9 mouse cellular contexts compared by ENCODE assay signal in genomic region chr6:135559501-135559907, GRCm38 (mm10).
DNase-seq lines count a peak whose midpoint lies in the region; ATAC-seq and TF ChIP-seq lines count a peak whose summit lies in the region.
"Had no signal": no experiment of that assay in that cellular context is flagged by ENCODE, and none has a peak within 500 bp of the region (broad histone marks: within the 10 kb centered on the region; RNA-seq: fewer than 3 reads in every experiment).

No protein-coding gene starts in this region.

- H3K9me3 ChIP-seq in intestine, embryonic 15.5 days, result no peaks in the 10 kb centered on the region
- no peaks in the 10 kb centered on the region for H3K9me3 ChIP-seq in midbrain, embryonic 16.5 days (replicated peaks; ENCODE audit: control insufficient read depth, low read length, poor library complexity, severe bottlenecking)

- H3K4me3 ChIP-seq in gastrocnemius, adult 2 months, result no peak overlapping the region
- H3K4me3 ChIP-seq in intestine, embryonic 15.5 days (replicated peaks), result no peak overlapping the region
- H3K4me3 ChIP-seq in midbrain, embryonic 16.5 days (ENCODE audit: low read depth, low read length), result no peak overlapping the region
- H3K4me3 ChIP-seq: megakaryocyte, embryonic 14.5 days had no signal

- no peak overlapping the region for H3K9ac ChIP-seq in intestine, embryonic 15.5 days
- H3K9ac ChIP-seq in midbrain, embryonic 16.5 days (ENCODE audit: low read depth, low read length), result no peak overlapping the region

- peak; percentile 91 for ATAC-seq in intestine, embryonic 15.5 days
- ATAC-seq in midbrain, embryonic 16.5 days, result peak; percentile 93

- intact Hi-C loops in gastrocnemius, adult 2 months (cut with DNase I), result loop anchor here (2.0 kb wide), 1 partner anchor 31 kb away; no protein-coding TSS in a partner anchor

- no peaks in the 10 kb centered on the region for H3K4me1 ChIP-seq in intestine, embryonic 15.5 days (replicated peaks)
- H3K4me1 ChIP-seq in midbrain, embryonic 16.5 days (ENCODE audit: control insufficient read depth, insufficient read depth, low read length), result peaks cover 12% of the 10 kb centered on the region; the same call in 1 of the 2 replicates
- H3K4me1 ChIP-seq: megakaryocyte, embryonic 14.5 days had no signal

- peak; percentile 72 to 94 for DNase-seq in adrenal gland, adult (ENCODE audit: inconsistent age in 2 of 2, low spot score in 1 of 2)
- peak; percentile 98 to 99 for DNase-seq in cerebellum, adult 18-20 months
- DNase-seq in gastrocnemius, adult 2 months, result peak; percentile 96
- peak; percentile 61 for DNase-seq in left cerebral cortex, adult 11 months (ENCODE audit: low spot score)
- peak; percentile 79 to 89 for DNase-seq in urinary bladder, adult 18-20 months (ENCODE audit: low spot score in 2 of 2)
- DNase-seq in thymus, postnatal 10 days (ENCODE audit: low spot score in 2 of 2), result no peak

- no peak for TF ChIP-seq CTCF in gastrocnemius, adult 2 months (IDR thresholded peaks at IDR 0.05)

- peak overlapping the region; percentile 73 for H3K27ac ChIP-seq in gastrocnemius, adult 2 months
- no peak overlapping the region for H3K27ac ChIP-seq in intestine, embryonic 15.5 days
- peak overlapping the region; percentile 48 for H3K27ac ChIP-seq in midbrain, embryonic 16.5 days (ENCODE audit: low read length)

- H3K4me2 ChIP-seq in intestine, embryonic 15.5 days (replicated peaks), result no peak overlapping the region
- 0 out of 2 replicates have a peak overlapping the region, but pooled peaks have one; percentile 6 for H3K4me2 ChIP-seq in midbrain, embryonic 16.5 days (ENCODE audit: low read length)

- 57% methylated on average over 5 of the region's 5 CpGs for WGBS in intestine, embryonic 15.5 days
- WGBS in midbrain, embryonic 16.5 days, result 49% methylated on average over 5 of the region's 5 CpGs

- H3K36me3 ChIP-seq in intestine, embryonic 15.5 days, result no peaks in the 10 kb centered on the region
- H3K36me3 ChIP-seq in midbrain, embryonic 16.5 days (ENCODE audit: control insufficient read depth, insufficient read depth, low read length), result no peaks in the 10 kb centered on the region

- H3K27me3 ChIP-seq in intestine, embryonic 15.5 days (replicated peaks), result no peaks in the 10 kb centered on the region
- H3K27me3 ChIP-seq in midbrain, embryonic 16.5 days (ENCODE audit: control insufficient read depth, insufficient read depth, low read depth, low read length), result no peaks in the 10 kb centered on the region
- H3K27me3 ChIP-seq: megakaryocyte, embryonic 14.5 days had no signal

Comparison
In these comparisons a context has a peak if more than half of its experiments do, and no peak if none do; other contexts are left out.
1. DNase-seq: peak in adrenal gland, adult (2 of 2), cerebellum, adult 18-20 months (2 of 2), gastrocnemius, adult 2 months (single experiment), left cerebral cortex, adult 11 months (single experiment) and urinary bladder, adult 18-20 months (2 of 2); none in thymus, postnatal 10 days (0 of 2).